Mouse (Mus musculus) liver, adult 2 months (tissue): ENCODE measurements around the gene Arl15. TPM values are rescaled to one million over a fixed set of nuclear protein-coding genes. Genes with fewer than 3 reads are reported as not detected.

Experiments used
- DNase-seq: peaks from one replicate; pipeline ENCODE4 v3.0.0-alpha.2; 2011; ENCODE audit warnings: low read depth, low spot score; ENCODE audit errors: extremely low read depth
- H3K27ac ChIP-seq: fragments of 200-500 bp; replicated peaks from 2 replicates; pipeline ENCODE4 v1.5.1; 2012; ENCODE audit warnings: low read depth, mild to moderate bottlenecking, control low read depth, inconsistent platforms, low read length; ENCODE audit not compliant: insufficient read depth
- H3K27me3 ChIP-seq: fragments of 200-500 bp; 2 replicates; pipeline ENCODE4 v1.6.1; 2012; ENCODE audit warnings: mild to moderate bottlenecking, moderate library complexity, low read length, inconsistent platforms; ENCODE audit not compliant: control insufficient read depth, insufficient read depth
- H3K36me3 ChIP-seq: fragments of 200-500 bp; 2 replicates; pipeline ENCODE4 v1.6.1; 2012; ENCODE audit warnings: low read length, inconsistent platforms; ENCODE audit not compliant: control insufficient read depth, insufficient read depth
- H3K4me1 ChIP-seq: fragments of 200-500 bp; 2 replicates; pipeline ENCODE4 v1.6.1; 2011; ENCODE audit warnings: low read length; ENCODE audit not compliant: control insufficient read depth, insufficient read depth
- H3K4me3 ChIP-seq: fragments of 200-500 bp; 2 replicates; pipeline ENCODE4 v1.5.1; 2011; ENCODE audit warnings: low read depth, mild to moderate bottlenecking, control low read depth, low read length, moderate library complexity; ENCODE audit not compliant: insufficient read depth
- H3K79me2 ChIP-seq: fragments of 200-500 bp; 2 replicates; pipeline ENCODE4 v1.6.1; 2012; ENCODE audit warnings: inconsistent platforms, mild to moderate bottlenecking, low read length, moderate library complexity; ENCODE audit not compliant: control insufficient read depth, insufficient read depth
- H3K9ac ChIP-seq: fragments of 200-500 bp; 2 replicates; pipeline ENCODE4 v1.6.1; 2012; ENCODE audit warnings: low read depth, mild to moderate bottlenecking, control low read depth, inconsistent platforms, low read length
- CTCF ChIP-seq: fragments of 200-500 bp; IDR thresholded peaks from 2 replicates; pipeline ENCODE4 v1.5.1; 2011; ENCODE audit warnings: low read depth, low read length, control low read depth
- POLR2A ChIP-seq: fragments of 200-500 bp; IDR thresholded peaks from 2 replicates; pipeline ENCODE4 v1.6.1; 2011; ENCODE audit warnings: low read length, control low read depth; ENCODE audit not compliant: insufficient read depth; ENCODE audit errors: extremely low read depth
- WGBS: fragments of 180-500 bp; shearing (Covaris S2); methylation state at CpG from one replicate; pipeline ENCODE4 v1.1.7; 2018; 5-methylcytosine and 5-hydroxymethylcytosine counted together
- polyA plus RNA-seq: library from polyadenylated mRNA; depleted of rRNA; stranded (reverse); fragments of >200 nt; gene quantifications from 2 replicates; pipeline ENCODE4 v1.2.3, GENCODE M21; 2012
- total RNA-seq: library from RNA; depleted of rRNA; stranded (reverse); fragments of >200 nt; gene quantifications from 2 replicates; pipeline ENCODE4 v1.2.3, GENCODE M21; 2014

Gene Arl15
- total and polyA plus RNA-seq, 2 experiments = 1.9 to 6.5 TPM

- no peaks in the 10 kb centered on the region for H3K27me3 ChIP-seq
- no peaks in the 10 kb centered on the region; the same call in 1 of the 2 replicates for H3K4me1 ChIP-seq
- DNase-seq = no peak
- H3K4me3 ChIP-seq = no peak overlapping the region
- H3K79me2 ChIP-seq = no peaks in the 10 kb centered on the region; the same call in 1 of the 2 replicates
- H3K36me3 ChIP-seq = no peaks in the 10 kb centered on the region; the same call in 1 of the 2 replicates
- no peak overlapping the region for H3K27ac ChIP-seq
- no peak overlapping the region for H3K9ac ChIP-seq
- TF ChIP-seq CTCF (no peak), POLR2A (no peak)
- 74% methylated on average over 6 of the region's 6 CpGs for WGBS
These were observed 155.8 kb downstream of the Arl15 start for GRCm38 (mm10) chr13:113950131-113950530.

GRCm38 (mm10) chr13:113957438-113957837 is 163.1 kb downstream of the Arl15 start:
- Histone ChIP-seq H3K4me1 (no peaks in the 10 kb centered on the region), H3K27me3 (no peaks in the 10 kb centered on the region), H3K4me3 (no peak overlapping the region), H3K27ac (no peak overlapping the region), H3K79me2 (no peaks in the 10 kb centered on the region; the same call in 1 of the 2 replicates), H3K9ac (no peak overlapping the region), H3K36me3 (peaks cover 1% of the 10 kb centered on the region)
- 86% methylated on average over 4 of the region's 4 CpGs for WGBS
- TF ChIP-seq POLR2A (no peak), CTCF (no peak)
- DNase-seq = no peak

GRCm38 (mm10) chr13:113964945-113965344 is 170.6 kb downstream of the Arl15 start:
- no peak for TF ChIP-seq POLR2A
- TF ChIP-seq CTCF = no peak
- Histone ChIP-seq H3K4me3 (no peak overlapping the region), H3K79me2 (no peaks in the 10 kb centered on the region; the same call in 1 of the 2 replicates), H3K27ac (no peak overlapping the region), H3K36me3 (peaks cover 23% of the 10 kb centered on the region), H3K27me3 (no peaks in the 10 kb centered on the region), H3K4me1 (no peaks in the 10 kb centered on the region), H3K9ac (no peak overlapping the region)
- no peak for DNase-seq
- 96% methylated on average over 9 of the region's 9 CpGs for WGBS

- DNase-seq = peak; percentile 19
- Histone ChIP-seq H3K27me3 (no peaks in the 10 kb centered on the region; the same call in 1 of the 2 replicates), H3K79me2 (no peaks in the 10 kb centered on the region), H3K4me1 (no peaks in the 10 kb centered on the region; the same call in 1 of the 2 replicates), H3K27ac (no peak overlapping the region), H3K4me3 (no peak overlapping the region), H3K36me3 (peaks cover 23% of the 10 kb centered on the region), H3K9ac (no peak overlapping the region)
- 67% methylated on average over 5 of the region's 5 CpGs for WGBS
- TF ChIP-seq CTCF (no peak), POLR2A (no peak)
These were observed 176.4 kb downstream of the Arl15 start for GRCm38 (mm10) chr13:113970706-113971105.

- Histone ChIP-seq H3K27me3 (no peaks in the 10 kb centered on the region; the same call in 1 of the 2 replicates), H3K4me1 (no peaks in the 10 kb centered on the region; the same call in 1 of the 2 replicates), H3K4me3 (no peak overlapping the region), H3K27ac (no peak overlapping the region), H3K36me3 (peaks cover 17% of the 10 kb centered on the region), H3K79me2 (no peaks in the 10 kb centered on the region), H3K9ac (no peak overlapping the region)
- DNase-seq = no peak
- TF ChIP-seq POLR2A (no peak), CTCF (no peak)
- 97% methylated on average over 7 of the region's 7 CpGs for WGBS
These were observed 178.1 kb downstream of the Arl15 start for GRCm38 (mm10) chr13:113972401-113972800.

- no peaks in the 10 kb centered on the region; the same call in 1 of the 2 replicates for H3K4me1 ChIP-seq
- no peak overlapping the region for H3K4me3 ChIP-seq
- DNase-seq = no peak
- no peaks in the 10 kb centered on the region for H3K79me2 ChIP-seq
- no peaks in the 10 kb centered on the region; the same call in 1 of the 2 replicates for H3K27me3 ChIP-seq
- no peak for TF ChIP-seq POLR2A
- no peaks in the 10 kb centered on the region; the same call in 1 of the 2 replicates for H3K36me3 ChIP-seq
- H3K27ac ChIP-seq = no peak overlapping the region
- 84% methylated on average over 1 of the region's 1 CpGs for WGBS
- no peak overlapping the region for H3K9ac ChIP-seq
These were observed 180.6 kb downstream of the Arl15 start for GRCm38 (mm10) chr13:113974866-113975265.
